Mouse (Mus musculus) urinary bladder, postnatal 10 days (tissue): ENCODE results near the gene Coasy.
A peak's percentile ranks its signal among the peaks of the same experiment; 100 is the strongest.

Experiments used
- DNase-seq: peaks from one replicate; pipeline ENCODE4 v3.0.0; 2022; ENCODE audit warnings: low spot score

The Coasy gene

GRCm38 (mm10) chr11:101062971-101063675 is 19.2 kb upstream of the Coasy start:
- DNase-seq = no peak

GRCm38 (mm10) chr11:101063676-101064327 is 18.6 kb upstream of the Coasy start:
- DNase-seq = no peak

- DNase-seq = no peak
Observed at GRCm38 (mm10) chr11:101064462-101064861, 17.9 kb upstream of the Coasy start.

- no peak for DNase-seq
Observed at GRCm38 (mm10) chr11:101065002-101065401, 17.4 kb upstream of the Coasy start.

- DNase-seq = no peak
Observed at GRCm38 (mm10) chr11:101066549-101067412, 15.6 kb upstream of the Coasy start.

- peak; percentile 85 for DNase-seq
Observed at GRCm38 (mm10) chr11:101069391-101070188, 12.8 kb upstream of the Coasy start, which contains the start of gene Naglu. TSS of gene Naglu (plus strand) at chr11:101070012.

GRCm38 (mm10) chr11:101070189-101070527 is 12.2 kb upstream of the Coasy start:
- DNase-seq = no peak

GRCm38 (mm10) chr11:101070987-101071386 is 11.4 kb upstream of the Coasy start:
- no peak for DNase-seq

GRCm38 (mm10) chr11:101071810-101072428 is 10.4 kb upstream of the Coasy start:
- DNase-seq = no peak

- no peak for DNase-seq
Observed at GRCm38 (mm10) chr11:101078121-101078520, 4.2 kb upstream of the Coasy start, which contains the start of gene Hsd17b1. TSS of gene Hsd17b1 (plus strand) at chr11:101078411.

- DNase-seq = no peak
Observed at GRCm38 (mm10) chr11:101079746-101080145, 2.6 kb upstream of the Coasy start.

GRCm38 (mm10) chr11:101080421-101080820 is 1.9 kb upstream of the Coasy start:
- no peak for DNase-seq

GRCm38 (mm10) chr11:101081659-101082058 is 706 bp upstream of the Coasy start:
- DNase-seq = no peak

GRCm38 (mm10) chr11:101083083-101083697 is 825 bp downstream of the Coasy start:
- DNase-seq = no peak

GRCm38 (mm10) chr11:101084246-101084645 is 1.9 kb downstream of the Coasy start:
- no peak for DNase-seq

- no peak for DNase-seq
Observed at GRCm38 (mm10) chr11:101084811-101085210, 2.4 kb downstream of the Coasy start.

GRCm38 (mm10) chr11:101085617-101086322 is 3.4 kb downstream of the Coasy start:
- no peak for DNase-seq

GRCm38 (mm10) chr11:101086323-101086674 is 3.9 kb downstream of the Coasy start:
- DNase-seq = no peak

GRCm38 (mm10) chr11:101086756-101087681 is 4.7 kb downstream of the Coasy start, which contains the start of gene Mlx:
TSS of gene Mlx (plus strand) at chr11:101087277.
- peak; percentile 64 for DNase-seq
